Mouse (Mus musculus): ENCODE measurements around the gene Ltbp1. TPM values are rescaled to one million over a fixed set of nuclear protein-coding genes. Genes with fewer than 3 reads are reported as not detected.
A peak's percentile ranks its signal among the peaks of the same experiment; 100 is the strongest.

The Ltbp1 gene
- polyA plus RNA-seq, 1 experiment from 2014 or later: 29.8 TPM

- Histone ChIP-seq H3K27me3 (replicated peaks; ENCODE audit: control insufficient read depth, insufficient read depth, low read length) (no peaks in the 10 kb centered on the region), H3K27ac (ENCODE audit: low read depth) (no peak overlapping the region), H3K4me2 (ENCODE audit: low read length) (no peak overlapping the region), H3K9ac (ENCODE audit: low read length) (no peak overlapping the region), H3K4me1 (replicated peaks; ENCODE audit: control insufficient read depth, insufficient read depth, low read length) (peaks cover 5% of the 10 kb centered on the region; the same call in 1 of the 2 replicates), H3K9me3 (ENCODE audit: control insufficient read depth, low read length) (no peaks in the 10 kb centered on the region), H3K4me3 (ENCODE audit: low read depth, low read length) (no peak overlapping the region), H3K36me3 (ENCODE audit: control insufficient read depth, insufficient read depth, low read length) (no peaks in the 10 kb centered on the region)
- ATAC-seq (replicated peaks; ENCODE audit: low FRiP score, low TSS enrichment, low read depth) (no peak), DNase-seq (ENCODE audit: low spot score) (no peak)
- WGBS: 87% methylated on average over 2 of the region's 2 CpGs
Observed at GRCm38 (mm10) chr17:75434152-75434551, 428.8 kb downstream of the Ltbp1 start.

GRCm38 (mm10) chr17:75434871-75435270 lies 429.5 kb downstream of the Ltbp1 start:
- H3K4me1 ChIP-seq (replicated peaks; ENCODE audit: control insufficient read depth, insufficient read depth, low read length): peaks cover 5% of the 10 kb centered on the region; the same call in 1 of the 2 replicates
- 79% methylated on average over 3 of the region's 3 CpGs for WGBS
- DNase-seq (ENCODE audit: low spot score) (no peak), ATAC-seq (replicated peaks; ENCODE audit: low FRiP score, low TSS enrichment, low read depth) (no peak)
- no peak overlapping the region for H3K4me2 ChIP-seq (ENCODE audit: low read length)
- no peaks in the 10 kb centered on the region for H3K36me3 ChIP-seq (ENCODE audit: control insufficient read depth, insufficient read depth, low read length)
- H3K27me3 ChIP-seq (replicated peaks; ENCODE audit: control insufficient read depth, insufficient read depth, low read length): no peaks in the 10 kb centered on the region
- H3K4me3 ChIP-seq (ENCODE audit: low read depth, low read length): no peak overlapping the region
- H3K27ac ChIP-seq (ENCODE audit: low read depth): no peak overlapping the region
- no peaks in the 10 kb centered on the region for H3K9me3 ChIP-seq (ENCODE audit: control insufficient read depth, low read length)
- H3K9ac ChIP-seq (ENCODE audit: low read length): no peak overlapping the region

- no peaks in the 10 kb centered on the region for H3K36me3 ChIP-seq (ENCODE audit: control insufficient read depth, insufficient read depth, low read length)
- DNase-seq (ENCODE audit: low spot score): no peak
- H3K4me2 ChIP-seq (ENCODE audit: low read length): no peak within 1 kb of the TSS
- 56% methylated on average over 6 of the region's 6 CpGs for WGBS
- peak within 1 kb of the TSS; percentile 51; the same call in 1 of the 2 replicates for H3K27ac ChIP-seq (ENCODE audit: low read depth)
- peak within 1 kb of the TSS; percentile 15; the same call in 1 of the 2 replicates for H3K4me3 ChIP-seq (ENCODE audit: low read depth, low read length)
- peaks cover 5% of the 10 kb centered on the region; the same call in 1 of the 2 replicates for H3K4me1 ChIP-seq (replicated peaks; ENCODE audit: control insufficient read depth, insufficient read depth, low read length)
- H3K9me3 ChIP-seq (ENCODE audit: control insufficient read depth, low read length): no peaks in the 10 kb centered on the region
- no peak for ATAC-seq (replicated peaks; ENCODE audit: low FRiP score, low TSS enrichment, low read depth)
- no peaks in the 10 kb centered on the region for H3K27me3 ChIP-seq (replicated peaks; ENCODE audit: control insufficient read depth, insufficient read depth, low read length)
- peak within 1 kb of the TSS; percentile 10; the same call in 1 of the 2 replicates for H3K9ac ChIP-seq (ENCODE audit: low read length)
Observed at GRCm38 (mm10) chr17:75435599-75435998, 430.2 kb downstream of the Ltbp1 start, which contains the start of gene Rasgrp3. Gene Rasgrp3 (plus strand): TSS chr17:75435896.

GRCm38 (mm10) chr17:75436095-75436494 lies 430.7 kb downstream of the Ltbp1 start:
- H3K9ac ChIP-seq (ENCODE audit: low read length): no peak overlapping the region
- peaks cover 5% of the 10 kb centered on the region; the same call in 1 of the 2 replicates for H3K4me1 ChIP-seq (replicated peaks; ENCODE audit: control insufficient read depth, insufficient read depth, low read length)
- ATAC-seq (replicated peaks; ENCODE audit: low FRiP score, low TSS enrichment, low read depth) (no peak), DNase-seq (ENCODE audit: low spot score) (no peak)
- no peaks in the 10 kb centered on the region for H3K36me3 ChIP-seq (ENCODE audit: control insufficient read depth, insufficient read depth, low read length)
- H3K4me3 ChIP-seq (ENCODE audit: low read depth, low read length): peak overlapping the region; percentile 13; the same call in 1 of the 2 replicates
- no peaks in the 10 kb centered on the region for H3K27me3 ChIP-seq (replicated peaks; ENCODE audit: control insufficient read depth, insufficient read depth, low read length)
- 56% methylated on average over 8 of the region's 8 CpGs for WGBS
- peak overlapping the region; percentile 51; the same call in 1 of the 2 replicates for H3K27ac ChIP-seq (ENCODE audit: low read depth)
- H3K9me3 ChIP-seq (ENCODE audit: control insufficient read depth, low read length): no peaks in the 10 kb centered on the region
- no peak overlapping the region for H3K4me2 ChIP-seq (ENCODE audit: low read length)

- no peak overlapping the region for H3K4me2 ChIP-seq (ENCODE audit: low read length)
- peaks cover 5% of the 10 kb centered on the region; the same call in 1 of the 2 replicates for H3K4me1 ChIP-seq (replicated peaks; ENCODE audit: control insufficient read depth, insufficient read depth, low read length)
- H3K9ac ChIP-seq (ENCODE audit: low read length): peak overlapping the region; percentile 10; the same call in 1 of the 2 replicates
- H3K27me3 ChIP-seq (replicated peaks; ENCODE audit: control insufficient read depth, insufficient read depth, low read length): no peaks in the 10 kb centered on the region
- DNase-seq (ENCODE audit: low spot score): no peak
- no peaks in the 10 kb centered on the region for H3K9me3 ChIP-seq (ENCODE audit: control insufficient read depth, low read length)
- 56% methylated on average over 6 of the region's 6 CpGs for WGBS
- ATAC-seq (replicated peaks; ENCODE audit: low FRiP score, low TSS enrichment, low read depth): no peak
- H3K27ac ChIP-seq (ENCODE audit: low read depth): no peak overlapping the region
- H3K36me3 ChIP-seq (ENCODE audit: control insufficient read depth, insufficient read depth, low read length): no peaks in the 10 kb centered on the region
- peak overlapping the region; percentile 15; the same call in 1 of the 2 replicates for H3K4me3 ChIP-seq (ENCODE audit: low read depth, low read length)
Observed at GRCm38 (mm10) chr17:75436819-75437218, 431.5 kb downstream of the Ltbp1 start.

GRCm38 (mm10) chr17:75437239-75437750 lies 431.9 kb downstream of the Ltbp1 start:
- WGBS: 70% methylated on average over 11 of the region's 11 CpGs

GRCm38 (mm10) chr17:75438162-75438561 lies 432.8 kb downstream of the Ltbp1 start:
- Histone ChIP-seq H3K27me3 (replicated peaks; ENCODE audit: control insufficient read depth, insufficient read depth, low read length) (no peaks in the 10 kb centered on the region), H3K27ac (ENCODE audit: low read depth) (no peak overlapping the region), H3K4me3 (ENCODE audit: low read depth, low read length) (no peak overlapping the region), H3K4me1 (replicated peaks; ENCODE audit: control insufficient read depth, insufficient read depth, low read length) (peaks cover 5% of the 10 kb centered on the region; the same call in 1 of the 2 replicates), H3K9me3 (ENCODE audit: control insufficient read depth, low read length) (no peaks in the 10 kb centered on the region), H3K9ac (ENCODE audit: low read length) (no peak overlapping the region), H3K36me3 (ENCODE audit: control insufficient read depth, insufficient read depth, low read length) (no peaks in the 10 kb centered on the region), H3K4me2 (ENCODE audit: low read length) (peak overlapping the region; percentile 18; the same call in 1 of the 2 replicates)
- ATAC-seq (replicated peaks; ENCODE audit: low FRiP score, low TSS enrichment, low read depth) (no peak), DNase-seq (ENCODE audit: low spot score) (no peak)
- WGBS: 51% methylated on average over 5 of the region's 5 CpGs

More at GRCm38 (mm10) chr17:75437239-75437750, 431.9 kb downstream of the Ltbp1 start:
- no peak for ATAC-seq (replicated peaks; ENCODE audit: low FRiP score, low TSS enrichment, low read depth)
- Histone ChIP-seq H3K4me1 (replicated peaks; ENCODE audit: control insufficient read depth, insufficient read depth, low read length) (peaks cover 5% of the 10 kb centered on the region; the same call in 1 of the 2 replicates), H3K4me2 (ENCODE audit: low read length) (peak overlapping the region; percentile 18; the same call in 1 of the 2 replicates), H3K27ac (ENCODE audit: low read depth) (no peak overlapping the region), H3K27me3 (replicated peaks; ENCODE audit: control insufficient read depth, insufficient read depth, low read length) (no peaks in the 10 kb centered on the region), H3K9me3 (ENCODE audit: control insufficient read depth, low read length) (no peaks in the 10 kb centered on the region), H3K36me3 (ENCODE audit: control insufficient read depth, insufficient read depth, low read length) (no peaks in the 10 kb centered on the region), H3K4me3 (ENCODE audit: low read depth, low read length) (peak overlapping the region; percentile 15; the same call in 1 of the 2 replicates), H3K9ac (ENCODE audit: low read length) (no peak overlapping the region)
- no peak for DNase-seq (ENCODE audit: low spot score)

GRCm38 (mm10) chr17:75439062-75439461 lies 433.7 kb downstream of the Ltbp1 start:
- Histone ChIP-seq H3K36me3 (ENCODE audit: control insufficient read depth, insufficient read depth, low read length) (no peaks in the 10 kb centered on the region), H3K27me3 (replicated peaks; ENCODE audit: control insufficient read depth, insufficient read depth, low read length) (no peaks in the 10 kb centered on the region), H3K9me3 (ENCODE audit: control insufficient read depth, low read length) (no peaks in the 10 kb centered on the region), H3K27ac (ENCODE audit: low read depth) (no peak overlapping the region), H3K4me1 (replicated peaks; ENCODE audit: control insufficient read depth, insufficient read depth, low read length) (peaks cover 5% of the 10 kb centered on the region; the same call in 1 of the 2 replicates), H3K9ac (ENCODE audit: low read length) (no peak overlapping the region), H3K4me3 (ENCODE audit: low read depth, low read length) (no peak overlapping the region), H3K4me2 (ENCODE audit: low read length) (no peak overlapping the region)
- no peak for ATAC-seq (replicated peaks; ENCODE audit: low FRiP score, low TSS enrichment, low read depth)
- WGBS: 92% methylated on average over 14 of the region's 14 CpGs
- DNase-seq (ENCODE audit: low spot score): no peak

GRCm38 (mm10) chr17:75440619-75441018 lies 435.3 kb downstream of the Ltbp1 start:
- no peak for DNase-seq (ENCODE audit: low spot score)

More at GRCm38 (mm10) chr17:75440619-75441018, 435.3 kb downstream of the Ltbp1 start:
- peaks cover 3% of the 10 kb centered on the region; the same call in 1 of the 2 replicates for H3K4me1 ChIP-seq (replicated peaks; ENCODE audit: control insufficient read depth, insufficient read depth, low read length)
- no peak overlapping the region for H3K4me2 ChIP-seq (ENCODE audit: low read length)
- WGBS: 48% methylated on average over 7 of the region's 7 CpGs
- H3K36me3 ChIP-seq (ENCODE audit: control insufficient read depth, insufficient read depth, low read length): no peaks in the 10 kb centered on the region
- no peaks in the 10 kb centered on the region for H3K9me3 ChIP-seq (ENCODE audit: control insufficient read depth, low read length)
- no peaks in the 10 kb centered on the region for H3K27me3 ChIP-seq (replicated peaks; ENCODE audit: control insufficient read depth, insufficient read depth, low read length)
- H3K4me3 ChIP-seq (ENCODE audit: low read depth, low read length): no peak overlapping the region
- no peak overlapping the region for H3K9ac ChIP-seq (ENCODE audit: low read length)
- no peak overlapping the region for H3K27ac ChIP-seq (ENCODE audit: low read depth)
- ATAC-seq (replicated peaks; ENCODE audit: low FRiP score, low TSS enrichment, low read depth): no peak

Measured in intestine, embryonic 14.5 days (tissue).